Mouse (Mus musculus) MEL (cell line): ENCODE results near the gene Pjvk. TPM values are rescaled to one million over a fixed set of nuclear protein-coding genes. Genes with fewer than 3 reads are reported as not detected.

ENCODE experiments used
- DNase-seq: peaks from one replicate; pipeline ENCODE4 v3.0.0; 2011; ENCODE audit warnings: low read depth, low spot score
- H3K27ac ChIP-seq: 2 replicates; pipeline ENCODE4 v1.5.1; 2012; ENCODE audit warnings: low read depth, mild to moderate bottlenecking, control low read depth, low read length, moderate library complexity; ENCODE audit not compliant: control insufficient read depth
- H3K27me3 ChIP-seq, 2 experiments: fragments of 150-350 bp in 1 of 2; sonication (generic) in 1 of 2; 2 replicates each; pipeline ENCODE4 v1.6.1; 2012; ENCODE audit warnings: low read length in 2 of 2, mild to moderate bottlenecking in 2 of 2, improper control_type of control experiment in 1 of 2, moderate library complexity in 1 of 2; ENCODE audit not compliant: insufficient read depth in 2 of 2, control insufficient read depth in 1 of 2
- H3K36me3 ChIP-seq, 2 experiments: 2 replicates each; pipeline ENCODE4 v1.6.1; 2012 to 2014; ENCODE audit warnings: low read length in 2 of 2, improper control_type of control experiment in 1 of 2, inconsistent platforms in 1 of 2, mild to moderate bottlenecking in 1 of 2; ENCODE audit not compliant: insufficient read depth in 2 of 2, control insufficient read depth in 1 of 2
- H3K4me1 ChIP-seq, 2 experiments: fragments of 150-350 bp in 1 of 2; sonication (generic) in 1 of 2; 2 replicates each; pipeline ENCODE4 v1.6.1; 2012; ENCODE audit warnings: low read length in 2 of 2, improper control_type of control experiment in 1 of 2, mild to moderate bottlenecking in 1 of 2; ENCODE audit not compliant: insufficient read depth in 2 of 2, control insufficient read depth in 1 of 2
- H3K4me3 ChIP-seq, 2 experiments: fragments of 150-350 bp in 1 of 2; sonication (generic) in 1 of 2; 2 replicates each; pipeline ENCODE4 v1.5.1; 2012; ENCODE audit warnings: low read depth in 2 of 2, low read length in 2 of 2, mild to moderate bottlenecking in 2 of 2, moderate library complexity in 2 of 2, control low read depth in 1 of 2, improper control_type of control experiment in 1 of 2; ENCODE audit not compliant: control insufficient read depth in 1 of 2, insufficient read depth in 1 of 2
- H3K79me2 ChIP-seq: 2 replicates; pipeline ENCODE4 v1.6.1; 2012; ENCODE audit warnings: mild to moderate bottlenecking, low read length, moderate library complexity; ENCODE audit not compliant: control insufficient read depth, poor library complexity, insufficient read depth
- H3K9ac ChIP-seq: 2 replicates; pipeline ENCODE4 v1.6.1; 2012; ENCODE audit warnings: low read depth, mild to moderate bottlenecking, control low read depth, low read length, moderate library complexity; ENCODE audit not compliant: control insufficient read depth, poor library complexity, severe bottlenecking
- H3K9me3 ChIP-seq: fragments of 150-350 bp; sonication (generic); replicated peaks from 2 replicates; pipeline ENCODE4 v1.6.1; 2012; ENCODE audit warnings: mild to moderate bottlenecking, low read length, improper control_type of control experiment, moderate library complexity; ENCODE audit not compliant: insufficient read depth
- BHLHE40 ChIP-seq: IDR thresholded peaks from 2 replicates; pipeline ENCODE4 v1.6.1; 2012; ENCODE audit warnings: low read depth, mild to moderate bottlenecking, inconsistent platforms, low read length, improper control_type of control experiment, borderline replicate concordance
- CHD1 ChIP-seq: IDR thresholded peaks from 2 replicates; pipeline ENCODE4 v1.6.1; 2012; ENCODE audit warnings: low read depth, mild to moderate bottlenecking, inconsistent platforms, low read length, improper control_type of control experiment
- EP300 ChIP-seq, 2 experiments: IDR thresholded peaks; 2 replicates each; pipeline ENCODE4 v1.6.1; 2011; ENCODE audit warnings: improper control_type of control experiment in 2 of 2, low read length in 2 of 2, low read depth in 1 of 2, mild to moderate bottlenecking in 1 of 2
- ETS1 ChIP-seq: IDR thresholded peaks from 2 replicates; pipeline ENCODE4 v1.6.1; 2012; ENCODE audit warnings: low read depth, mild to moderate bottlenecking, inconsistent platforms, low read length, improper control_type of control experiment, moderate library complexity
- GATA1 ChIP-seq: IDR thresholded peaks from 2 replicates; pipeline ENCODE4 v1.6.1; 2011; ENCODE audit warnings: low read depth, low read length, improper control_type of control experiment
- HCFC1 ChIP-seq: IDR thresholded peaks from 2 replicates; pipeline ENCODE4 v1.6.1; 2012; ENCODE audit warnings: low read depth, mild to moderate bottlenecking, inconsistent platforms, low read length, improper control_type of control experiment, moderate library complexity
- JUND ChIP-seq: IDR thresholded peaks from 2 replicates; pipeline ENCODE4 v1.6.1; 2011; ENCODE audit warnings: low read depth, mild to moderate bottlenecking, improper control_type of control experiment, low read length
- KAT2A ChIP-seq: conservative IDR thresholded peaks from 2 replicates; pipeline ENCODE4 v1.6.1; 2012; ENCODE audit warnings: low read depth, low read length, improper control_type of control experiment, inconsistent platforms
- MAX ChIP-seq: IDR thresholded peaks from 2 replicates; pipeline ENCODE4 v1.6.1; 2011; ENCODE audit warnings: low read length, improper control_type of control experiment
- MAZ ChIP-seq: IDR thresholded peaks from 2 replicates; pipeline ENCODE4 v1.6.1; 2012; ENCODE audit warnings: low read depth, mild to moderate bottlenecking, inconsistent platforms, low read length, improper control_type of control experiment
- MYC ChIP-seq: IDR thresholded peaks from 2 replicates; pipeline ENCODE4 v1.6.1; 2011; ENCODE audit warnings: low read depth, mild to moderate bottlenecking, low read length, improper control_type of control experiment, moderate library complexity
- POLR2A ChIP-seq, 2 experiments: IDR thresholded peaks; 2 replicates each; pipeline ENCODE4 v1.6.1; 2011 to 2012; ENCODE audit warnings: low read length in 2 of 2, mild to moderate bottlenecking in 2 of 2, control low read depth in 1 of 2, improper control_type of control experiment in 1 of 2, low read depth in 1 of 2, moderate library complexity in 1 of 2; ENCODE audit not compliant: control insufficient read depth in 1 of 2, insufficient read depth in 1 of 2, poor library complexity in 1 of 2
- SIN3A ChIP-seq: IDR thresholded peaks from 2 replicates; pipeline ENCODE4 v1.6.1; 2012; ENCODE audit warnings: low read length, improper control_type of control experiment, inconsistent platforms
- TAL1 ChIP-seq: IDR thresholded peaks from 2 replicates; pipeline ENCODE4 v1.6.1; 2012; ENCODE audit warnings: mild to moderate bottlenecking, inconsistent platforms, low read length, moderate library complexity, mixed read lengths
- TCF12 ChIP-seq: IDR thresholded peaks from 2 replicates; pipeline ENCODE4 v1.6.1; 2014; ENCODE audit warnings: low read depth, mild to moderate bottlenecking, inconsistent platforms, low read length, improper control_type of control experiment, moderate library complexity
- USF1 ChIP-seq: IDR thresholded peaks from 2 replicates; pipeline ENCODE4 v1.6.1; 2014; ENCODE audit warnings: low read depth, mild to moderate bottlenecking, inconsistent platforms, low read length, improper control_type of control experiment, moderate library complexity
- USF2 ChIP-seq, 2 experiments: IDR thresholded peaks; 2 replicates each; pipeline ENCODE4 v1.6.1; 2011 to 2012; ENCODE audit warnings: improper control_type of control experiment in 2 of 2, low read length in 2 of 2, borderline replicate concordance in 1 of 2, inconsistent platforms in 1 of 2, low read depth in 1 of 2, mild to moderate bottlenecking in 1 of 2; ENCODE audit not compliant: insufficient read depth in 1 of 2
- ZC3H11A ChIP-seq: IDR thresholded peaks from 2 replicates; pipeline ENCODE4 v1.6.1; 2012; ENCODE audit warnings: low read depth, mild to moderate bottlenecking, inconsistent platforms, low read length, improper control_type of control experiment
- ZNF384 ChIP-seq: IDR thresholded peaks from 2 replicates; pipeline ENCODE4 v1.6.1; 2012; ENCODE audit warnings: low read depth, mild to moderate bottlenecking, inconsistent platforms, low read length, improper control_type of control experiment
- polyA plus RNA-seq, 2 experiments: library from polyadenylated mRNA; stranded (reverse) in 1 of 2; unstranded in 1 of 2; fragments of >175 nt in 1 of 2; fragments of >200 nt in 1 of 2; gene quantifications; 2 replicates each; pipeline versions ENCODE4 v1.2.1 to v1.2.4; 2012; ENCODE audit warnings: low replicate concordance in 2 of 2, low read depth in 1 of 2; ENCODE audit not compliant: insufficient read length in 2 of 2, insufficient read depth in 1 of 2, missing spikeins in 1 of 2
- total RNA-seq: library from RNA; depleted of rRNA; stranded (reverse); fragments of 300-350 nt; gene quantifications from 2 replicates; pipeline ENCODE4 v1.2.3, GENCODE M21; 2012

The Pjvk gene
- total and polyA plus RNA-seq, 3 experiments = 0.07 TPM; not detected in 2

DNA sequence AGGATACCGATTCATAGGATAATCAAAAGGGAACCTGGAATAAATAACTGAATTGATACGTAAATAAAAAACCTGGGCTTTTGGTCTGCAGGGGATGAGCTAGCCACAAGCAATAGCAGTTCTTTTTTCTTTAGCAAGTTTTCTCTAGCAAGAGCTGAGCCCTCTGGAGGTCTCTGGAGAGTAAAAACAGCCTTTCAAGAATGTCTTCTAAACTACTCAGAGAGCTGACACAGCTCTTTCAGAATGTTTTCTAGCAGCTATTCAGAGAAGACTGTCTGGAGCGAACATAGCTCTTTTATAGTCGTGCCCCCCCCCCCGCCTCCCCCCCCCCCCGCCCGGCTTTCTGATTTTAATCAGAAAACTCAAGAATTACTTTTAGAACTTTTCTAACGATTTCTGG, 11.1 kb downstream of the Pjvk start:
- Histone ChIP-seq H3K79me2 (no peaks in the 10 kb centered on the region), H3K27me3 (no peaks in the 10 kb centered on the region), H3K27ac (no peak overlapping the region), H3K36me3 (no peaks in the 10 kb centered on the region), H3K9ac (no peak overlapping the region), H3K4me3 (no peak overlapping the region), H3K4me1 (no peaks in the 10 kb centered on the region), H3K9me3 (no peaks in the 10 kb centered on the region)
- TF ChIP-seq TAL1 (no peak), POLR2A (IDR thresholded peaks at IDR 0.05; ENCODE audit: control insufficient read depth in 1 of 2, insufficient read depth in 1 of 2, low read depth in 1 of 2, low read length in 2 of 2, poor library complexity in 1 of 2) (no peak), USF1 (no peak), GATA1 (no peak), ZNF384 (no peak), TCF12 (no peak), MYC (no peak), ZC3H11A (no peak), ETS1 (no peak), JUND (no peak), HCFC1 (no peak), KAT2A (no peak), CHD1 (no peak)
- DNase-seq = no peak

GRCm38 (mm10) chr2:76665531-76665930, 17.3 kb downstream of the Pjvk start:
- 0 out of 4 replicates have a peak, but pooled peaks cover 0 to 2% of the 10 kb centered on the region in 2 experiments for H3K36me3 ChIP-seq
- no peaks in the 10 kb centered on the region for H3K79me2 ChIP-seq
- H3K27ac ChIP-seq = no peak overlapping the region
- TF ChIP-seq SIN3A (no peak), MYC (no peak), BHLHE40 (no peak), EP300 (IDR thresholded peaks at IDR 0.05; ENCODE audit: low read depth in 1 of 2, low read length in 2 of 2) (no peak), MAX (no peak), MAZ (no peak), USF2 (IDR thresholded peaks at IDR 0.05; ENCODE audit: borderline replicate concordance in 1 of 2, insufficient read depth in 1 of 2, low read depth in 1 of 2, low read length in 2 of 2) (no peak), JUND (no peak)
- TF ChIP-seq, all 39 proteins: peak for 0
- no peaks in the 10 kb centered on the region for H3K4me1 ChIP-seq
- no peak overlapping the region for H3K4me3 ChIP-seq
- no peaks in the 10 kb centered on the region for H3K27me3 ChIP-seq
- H3K9me3 ChIP-seq = no peaks in the 10 kb centered on the region
- H3K9ac ChIP-seq = no peak overlapping the region
- no peak for DNase-seq
